Mouse (Mus musculus) CD8-positive naive resting alpha-beta T cell, adult 2 months (primary cell): ENCODE measurements around the gene Mrnip.
A peak's percentile ranks its signal among the peaks of the same experiment; 100 is the strongest.

Experiments
- DNase-seq, 2 experiments: peaks; one replicate each; pipeline ENCODE4 v3.0.0; 2022; ENCODE audit warnings: low read depth in 2 of 2, low spot score in 2 of 2

Gene Mrnip

DNA sequence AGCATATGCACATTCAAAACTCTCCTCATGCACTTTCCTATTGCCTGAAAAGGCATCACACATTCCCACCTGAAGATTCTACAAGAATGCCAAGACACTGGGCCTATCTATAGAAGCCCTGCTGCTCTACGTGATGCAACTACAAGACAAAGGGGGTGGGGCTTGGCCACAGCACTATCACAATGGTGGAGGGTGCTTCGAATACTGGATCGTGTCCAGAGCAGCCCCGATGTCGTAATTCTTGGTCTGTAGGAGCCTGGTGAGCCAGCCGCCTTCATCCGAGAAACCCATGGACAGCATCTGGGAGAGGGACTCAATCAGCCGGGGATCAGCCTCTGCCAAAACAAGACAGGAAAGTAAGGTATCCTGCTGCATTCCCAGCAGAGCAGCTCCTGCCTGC is 26.4 kb downstream of the Mrnip start:
- DNase-seq: no peak

DNA sequence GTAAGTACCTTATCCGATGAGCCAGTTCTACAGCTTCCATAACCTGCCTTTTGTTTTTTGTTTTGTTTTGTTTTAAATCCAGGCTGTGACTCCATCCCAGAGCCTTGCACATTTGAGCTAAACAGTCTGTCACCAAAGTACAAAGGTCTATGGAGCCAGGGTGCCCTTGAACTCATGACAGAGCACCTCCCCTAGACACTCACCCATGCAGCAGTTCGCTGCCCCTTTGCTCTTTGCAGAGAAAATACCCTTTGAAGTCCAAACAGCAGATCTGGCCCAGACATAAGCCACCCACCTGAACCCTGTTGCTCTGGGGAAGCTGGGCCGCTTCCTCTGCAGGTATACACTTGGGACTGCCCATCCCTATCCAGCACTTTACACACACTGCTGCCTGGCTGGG is 27.3 kb downstream of the Mrnip start:
- DNase-seq: no peak

DNA sequence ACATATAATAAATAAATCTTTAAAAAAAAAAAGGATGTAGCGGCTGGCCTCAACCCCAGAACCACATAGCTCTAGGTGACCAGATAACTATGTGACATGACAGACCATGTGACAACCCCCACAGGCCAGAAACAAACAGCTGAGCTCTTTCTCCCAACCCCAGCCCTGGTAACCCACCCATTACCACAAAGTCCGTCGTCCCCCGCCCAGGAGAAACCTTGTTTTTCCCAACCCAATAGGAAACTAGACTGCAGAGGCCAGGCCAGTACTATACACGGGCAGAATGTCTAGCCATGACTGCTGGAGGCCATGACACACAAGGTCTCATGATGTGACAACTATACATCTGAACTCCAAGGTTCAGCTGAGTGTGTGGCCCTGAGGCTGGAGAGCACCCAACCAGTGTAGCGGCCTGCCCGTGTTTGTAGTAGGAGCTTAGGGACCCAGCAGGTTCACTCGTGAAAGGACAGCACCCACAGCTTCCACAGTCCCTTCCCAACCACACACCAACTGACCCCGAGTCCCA is 29.1 kb downstream of the Mrnip start:
- DNase-seq: no peak

DNA sequence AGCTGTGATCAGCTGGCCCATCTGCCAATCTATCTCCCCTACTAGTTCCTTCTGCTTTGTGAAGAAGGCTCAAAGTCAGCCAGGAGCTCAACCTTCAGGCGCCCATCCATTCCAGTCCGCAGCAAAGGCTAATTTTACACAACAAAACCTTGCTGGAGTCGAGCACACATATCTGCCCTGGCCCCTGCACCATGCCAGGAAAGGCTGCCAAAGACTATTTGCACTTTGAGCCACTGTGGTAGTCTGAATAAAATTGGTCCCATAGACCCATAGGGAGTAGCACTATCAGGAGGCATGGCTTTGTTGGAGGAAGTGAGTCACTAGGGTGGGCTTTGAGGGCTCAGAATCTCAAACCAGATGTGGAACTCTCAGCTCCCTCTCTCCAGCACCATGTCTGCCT is 31.2 kb downstream of the Mrnip start:
- no peak for DNase-seq

DNA sequence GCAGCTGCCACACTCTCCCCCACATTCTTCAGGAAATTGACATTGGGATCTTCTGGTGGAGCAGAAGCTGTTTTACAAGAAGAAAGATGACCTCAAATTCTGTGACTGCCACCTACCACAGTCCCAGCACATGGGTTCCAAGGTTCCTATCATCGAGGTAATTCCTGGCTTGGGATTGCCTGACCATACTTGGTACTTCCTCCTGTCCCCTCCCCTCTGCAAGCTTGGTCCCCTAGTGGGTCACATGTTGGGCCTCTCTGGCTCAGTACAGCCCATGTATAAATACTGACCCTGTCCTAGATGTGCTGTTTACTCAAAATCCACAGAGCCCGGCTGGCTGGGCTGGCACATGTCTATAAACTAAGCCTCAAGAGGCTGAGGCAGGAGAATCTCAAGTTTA is 31.8 kb downstream of the Mrnip start:
- DNase-seq: no peak

DNA sequence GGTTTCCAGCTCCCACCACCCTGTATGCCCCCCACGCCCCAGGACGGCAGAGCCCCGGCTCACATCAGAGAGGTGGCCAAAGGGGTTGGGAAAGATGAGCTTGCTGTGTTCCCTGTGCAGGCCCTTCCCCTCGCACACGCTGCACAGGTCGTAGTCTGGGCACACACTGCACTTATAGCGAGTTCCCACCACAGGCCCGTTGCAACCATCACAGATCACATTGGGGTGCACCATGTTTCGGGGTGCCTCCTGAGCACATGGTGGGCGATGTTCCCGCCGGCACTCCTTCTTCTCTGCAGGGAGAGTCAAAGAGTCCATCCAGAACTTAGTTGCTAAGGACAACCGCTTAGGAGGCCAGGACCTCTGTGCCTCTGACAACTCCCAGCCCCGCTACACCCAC is 33.1 kb downstream of the Mrnip start:
- DNase-seq: no peak

DNA sequence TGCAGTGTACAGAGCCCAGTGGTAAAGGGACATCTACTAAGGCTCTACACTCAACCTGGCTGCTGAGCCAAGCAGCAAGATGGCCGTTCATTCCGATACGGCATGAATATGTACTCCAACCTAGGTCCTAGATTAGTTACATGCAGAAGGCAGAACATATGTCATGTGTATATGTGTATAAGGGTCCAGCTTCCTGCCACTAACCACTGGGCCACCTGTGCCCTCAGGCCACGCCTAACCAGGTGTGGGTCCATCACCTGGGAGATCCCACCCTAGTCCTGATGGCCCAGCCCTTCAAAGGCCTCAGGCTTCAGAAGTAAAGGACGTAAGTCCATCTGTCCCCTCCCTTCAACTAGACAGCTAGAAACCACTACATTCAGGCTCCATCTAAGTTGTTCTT is 33.8 kb downstream of the Mrnip start:
- DNase-seq: no peak

DNA sequence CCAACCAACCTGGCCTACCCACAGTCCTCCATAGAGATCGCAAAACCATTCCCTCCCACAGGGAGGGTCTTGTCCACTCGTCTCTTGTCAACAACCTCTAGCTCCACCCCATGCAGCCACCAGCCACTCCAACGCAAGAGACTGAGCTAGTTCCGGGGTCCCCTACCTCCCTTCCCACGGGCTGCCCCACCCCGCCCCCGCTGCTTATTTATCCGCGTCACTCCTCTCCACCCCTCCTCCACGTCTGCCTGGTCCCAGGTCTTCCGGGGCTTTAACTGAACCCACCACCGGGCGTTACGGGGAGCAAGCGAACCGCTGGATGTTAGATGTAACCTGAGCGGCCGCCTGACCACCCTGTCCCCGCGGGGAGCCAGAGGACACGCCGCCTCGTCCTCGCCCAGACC is 35.9 kb downstream of the Mrnip start:
- peak; percentile 84 to 92 for DNase-seq

DNA sequence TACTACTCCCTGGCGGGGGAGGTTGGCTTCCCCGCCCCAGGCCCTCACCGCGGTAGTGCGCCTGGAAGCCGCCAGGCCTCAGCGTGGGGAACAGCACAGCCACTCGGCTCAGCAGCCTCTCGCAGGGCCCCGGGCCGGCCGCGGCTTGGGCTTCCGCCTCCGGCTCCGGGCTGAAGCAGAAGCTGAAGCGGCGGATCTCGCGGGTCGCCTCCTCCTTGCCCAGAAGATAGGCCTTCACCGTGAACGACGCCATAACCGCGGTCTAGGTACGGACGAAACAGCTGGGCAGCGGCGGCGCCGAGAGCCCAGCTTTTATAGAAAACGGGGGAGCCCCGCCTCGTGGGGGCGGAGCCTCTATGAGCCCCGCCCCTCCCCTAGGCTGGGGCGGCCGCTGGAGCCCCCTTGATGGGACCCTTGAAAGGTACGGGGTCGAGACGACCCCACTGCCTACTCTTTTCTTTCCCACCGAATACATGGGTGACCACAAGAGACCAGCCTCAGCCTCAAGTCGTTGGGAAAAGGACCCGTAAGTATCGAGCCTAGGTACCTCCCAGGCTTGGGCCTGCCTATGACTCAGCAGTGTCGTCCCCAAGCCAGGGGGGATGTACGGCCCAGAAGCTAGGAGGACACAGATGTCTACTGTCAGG is 36.4 kb downstream of the Mrnip start, which contains the start of the genes Sqstm1 and Mgat4b:
Sqstm1 (minus strand) TSS at position 323 of the 647 bp plus-strand sequence.
Mgat4b (plus strand) TSS at position 386 of the 647 bp plus-strand sequence.
- DNase-seq: peak; percentile 79 to 84

DNA sequence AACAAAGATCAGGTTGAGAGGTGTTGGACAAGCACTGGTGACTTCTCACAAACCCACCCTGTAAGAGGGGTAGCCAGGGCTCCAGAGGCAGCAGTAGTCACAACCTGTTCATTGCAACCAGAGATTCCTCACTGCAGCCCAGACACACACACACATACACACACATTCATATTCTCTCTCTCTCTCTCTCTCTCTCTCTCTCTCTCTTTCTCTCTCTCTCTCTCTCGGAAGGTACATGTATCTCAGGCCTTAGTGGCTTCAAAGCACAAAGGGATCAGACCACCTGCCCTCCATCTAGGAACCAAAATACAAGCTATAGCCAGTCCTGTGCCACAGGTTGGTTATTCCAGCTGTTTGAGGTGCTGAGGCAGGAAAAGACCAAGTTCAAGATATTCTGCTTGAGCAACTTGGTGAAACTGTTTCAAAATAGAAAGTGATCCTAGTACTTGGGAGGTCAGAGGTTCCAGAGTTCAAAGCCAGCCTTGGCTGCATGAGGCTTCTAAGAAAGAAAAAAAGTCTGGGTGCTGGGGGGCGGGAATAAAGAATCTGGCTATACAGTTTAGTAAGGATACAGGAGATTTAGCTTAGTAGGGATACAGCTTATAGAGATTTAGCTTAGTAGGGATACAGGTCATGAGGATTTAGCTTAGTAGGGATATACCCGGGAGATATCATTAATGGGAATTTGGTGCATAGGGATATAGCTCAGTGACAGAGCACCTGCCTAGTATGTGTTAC is 37.2 kb downstream of the Mrnip start:
- no peak for DNase-seq

DNA sequence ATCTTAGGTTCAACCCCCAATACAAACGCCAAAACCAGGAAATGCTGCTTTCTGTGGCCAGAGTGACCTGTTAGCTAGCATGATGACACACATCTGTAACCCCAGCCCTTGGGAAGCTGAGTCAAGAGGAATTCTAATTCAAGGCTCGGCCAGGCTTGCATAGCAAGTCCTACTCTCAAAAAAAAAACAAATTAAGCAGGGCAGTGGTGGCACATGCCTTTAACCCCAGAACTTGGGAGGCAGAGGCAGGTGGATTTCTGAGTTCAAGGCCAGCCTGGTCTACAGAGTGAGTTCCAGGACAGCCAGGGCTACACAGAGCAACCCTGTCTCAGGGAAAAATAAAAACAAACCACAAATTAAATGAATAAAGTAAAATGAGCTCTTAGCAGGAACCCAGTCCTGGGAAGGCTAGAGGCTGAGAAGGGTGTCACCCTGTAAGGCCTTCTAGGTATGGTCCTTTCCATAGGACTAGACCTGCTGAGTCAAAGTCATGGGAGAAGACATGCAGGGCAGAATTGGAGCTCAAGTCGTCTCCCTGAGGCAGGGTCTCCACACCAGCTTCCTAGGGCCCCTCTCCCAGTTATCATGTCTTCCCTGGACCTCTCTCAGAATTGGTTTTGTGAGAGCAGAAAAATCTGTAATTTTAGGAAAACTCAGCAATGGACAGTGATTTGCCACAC is 38.0 kb downstream of the Mrnip start:
- no peak for DNase-seq

DNA sequence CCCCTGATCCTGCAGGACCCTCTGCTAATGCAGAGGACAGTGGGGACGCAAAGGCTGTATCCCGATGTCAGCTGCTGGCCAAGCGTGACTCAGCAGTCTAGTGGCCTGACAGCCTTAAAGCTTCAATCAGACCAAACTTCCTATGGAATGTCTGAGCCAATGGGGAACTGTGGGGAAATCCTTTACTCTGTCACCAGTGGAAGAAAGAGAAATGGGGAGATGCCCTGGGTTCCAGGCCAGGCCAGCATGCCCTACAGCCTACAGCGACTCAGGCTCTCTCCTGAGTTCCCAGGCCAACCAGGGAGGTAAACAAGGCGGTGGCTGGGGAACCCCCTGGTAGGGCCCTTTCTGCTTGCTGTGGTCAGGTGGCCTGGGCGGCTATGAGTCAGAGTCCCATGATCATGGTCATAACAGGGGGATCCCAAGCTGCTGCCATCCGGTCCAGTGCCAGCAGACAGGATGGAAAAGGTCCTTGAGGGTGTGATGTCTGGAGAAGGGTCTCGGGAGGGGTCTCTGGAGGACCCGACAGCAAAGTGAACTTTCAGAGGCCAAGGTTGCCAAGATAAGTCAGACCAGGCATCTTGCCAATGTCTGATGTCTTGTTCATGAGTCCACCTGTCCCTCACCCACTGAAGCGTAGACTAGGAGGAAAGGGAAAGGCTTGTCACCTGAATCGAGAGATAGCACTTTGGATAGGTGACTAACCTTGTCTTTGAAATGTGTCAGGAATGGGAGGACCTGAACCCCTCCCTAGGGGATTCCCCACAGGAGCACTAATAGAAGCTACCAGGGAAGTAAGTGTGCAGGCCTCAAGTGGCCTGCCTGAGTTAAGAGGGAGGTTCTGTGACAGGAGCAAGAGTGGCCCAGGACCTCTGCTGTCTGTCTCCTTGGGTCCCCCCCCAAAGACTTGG is 38.9 kb downstream of the Mrnip start:
- DNase-seq: no peak

DNA sequence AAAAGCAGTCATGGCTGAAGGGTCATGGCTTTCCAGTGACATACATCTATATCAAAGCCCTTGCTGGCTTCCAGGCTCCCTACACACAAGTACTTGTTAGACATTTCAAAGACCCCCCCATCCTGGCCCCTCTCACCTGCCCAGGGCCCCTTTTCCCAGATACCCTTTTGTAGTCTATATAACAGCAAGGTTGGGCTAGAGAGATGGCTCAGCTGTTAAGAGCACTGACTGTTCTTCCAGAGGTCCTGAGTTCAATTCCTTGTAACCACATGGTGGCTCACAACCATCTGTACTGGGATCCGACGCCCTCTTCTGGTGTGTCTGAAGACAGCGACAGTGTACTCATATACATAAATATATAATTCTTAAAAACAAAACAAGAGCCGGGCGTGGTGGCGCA is 40.4 kb downstream of the Mrnip start:
- DNase-seq: no peak

DNA sequence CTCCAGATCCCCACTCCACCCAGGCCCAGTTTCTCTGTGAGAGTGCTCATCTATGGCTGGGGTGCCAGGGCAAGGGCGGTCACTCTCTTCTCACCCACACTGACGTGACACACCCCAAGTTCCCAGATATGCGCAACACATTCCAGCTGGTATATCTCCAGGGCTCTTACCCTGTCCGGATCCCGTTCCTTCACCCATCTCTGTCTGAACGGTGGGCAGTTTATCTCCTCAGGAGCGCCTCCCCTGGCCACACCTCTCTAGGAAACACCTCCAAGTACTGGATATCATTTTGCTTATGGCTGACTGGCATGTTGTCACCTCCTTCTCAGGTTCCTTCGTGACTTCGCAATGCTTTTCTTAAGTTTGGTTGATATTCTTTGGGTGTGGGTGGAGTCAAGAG is 41.4 kb downstream of the Mrnip start:
- DNase-seq: no peak

DNA sequence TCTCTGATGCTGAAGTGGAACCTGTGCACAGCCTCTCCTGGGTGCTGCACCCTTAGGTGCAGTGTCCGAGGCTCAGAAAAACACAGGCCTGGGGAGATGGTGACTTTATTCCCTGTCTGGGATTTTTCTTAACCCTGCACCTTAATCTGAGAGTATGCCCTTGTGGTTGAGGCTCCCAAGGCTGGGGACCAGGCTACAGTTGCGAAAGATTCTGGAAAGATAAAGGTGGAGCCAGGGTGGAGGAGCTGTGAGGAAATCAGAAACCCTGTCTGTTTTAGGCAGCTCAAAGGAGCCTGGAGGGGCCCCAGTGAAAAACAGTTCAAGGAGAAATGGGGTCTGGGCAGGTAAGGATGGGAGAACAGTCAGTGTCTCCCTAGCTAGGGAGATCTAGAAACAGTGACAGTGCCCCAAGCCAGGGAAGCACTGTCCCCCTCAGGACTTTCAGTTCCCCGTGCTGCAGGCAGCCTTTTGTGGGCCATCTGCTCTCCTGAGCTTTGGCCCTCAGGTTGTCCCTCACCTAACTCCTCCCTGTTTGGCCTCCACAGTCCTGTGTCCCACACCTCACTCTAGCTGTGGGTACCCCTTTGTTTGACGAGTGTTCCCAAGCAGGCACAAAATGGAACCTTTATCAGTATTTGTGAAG is 42.6 kb downstream of the Mrnip start:
- no peak for DNase-seq

DNA sequence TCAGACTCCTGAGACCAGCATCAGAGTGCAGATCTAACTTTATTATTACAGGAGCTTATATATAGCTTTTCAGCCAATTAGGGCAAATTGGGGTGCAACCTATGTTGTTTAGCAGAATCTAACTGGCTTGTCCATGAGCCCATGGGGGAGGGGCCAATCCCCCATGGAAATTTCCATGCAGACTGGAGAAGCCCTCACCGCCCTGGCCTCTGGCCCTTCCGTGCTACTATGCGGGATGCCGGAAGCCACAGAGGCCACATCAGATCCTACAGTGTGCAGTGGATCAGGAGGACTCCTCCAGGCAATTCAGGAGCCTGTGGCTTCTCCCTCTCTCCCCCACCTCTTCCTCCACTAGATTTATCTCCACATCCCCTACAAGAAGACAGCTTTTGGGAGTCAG is 43.6 kb downstream of the Mrnip start:
- DNase-seq: no peak

DNA sequence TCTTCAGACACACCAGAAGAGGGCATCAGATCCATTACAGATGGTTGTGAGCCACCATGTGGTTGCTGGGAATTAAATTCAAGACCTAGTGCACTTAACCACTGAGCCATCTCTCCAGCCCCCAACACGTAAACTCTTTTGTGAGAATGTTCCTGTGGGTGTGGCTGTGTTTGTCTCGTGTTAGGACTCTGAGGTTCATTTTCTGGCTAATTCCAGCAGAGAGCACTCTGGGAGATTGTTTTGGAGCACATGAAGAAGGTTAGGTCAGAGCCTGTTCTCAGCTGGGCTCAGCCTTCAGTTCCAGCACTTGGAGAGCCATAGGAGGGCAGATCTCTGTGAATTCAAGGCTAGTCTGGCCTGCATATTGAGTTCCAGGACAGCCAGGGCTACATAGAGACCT is 45.6 kb downstream of the Mrnip start:
- no peak for DNase-seq

DNA sequence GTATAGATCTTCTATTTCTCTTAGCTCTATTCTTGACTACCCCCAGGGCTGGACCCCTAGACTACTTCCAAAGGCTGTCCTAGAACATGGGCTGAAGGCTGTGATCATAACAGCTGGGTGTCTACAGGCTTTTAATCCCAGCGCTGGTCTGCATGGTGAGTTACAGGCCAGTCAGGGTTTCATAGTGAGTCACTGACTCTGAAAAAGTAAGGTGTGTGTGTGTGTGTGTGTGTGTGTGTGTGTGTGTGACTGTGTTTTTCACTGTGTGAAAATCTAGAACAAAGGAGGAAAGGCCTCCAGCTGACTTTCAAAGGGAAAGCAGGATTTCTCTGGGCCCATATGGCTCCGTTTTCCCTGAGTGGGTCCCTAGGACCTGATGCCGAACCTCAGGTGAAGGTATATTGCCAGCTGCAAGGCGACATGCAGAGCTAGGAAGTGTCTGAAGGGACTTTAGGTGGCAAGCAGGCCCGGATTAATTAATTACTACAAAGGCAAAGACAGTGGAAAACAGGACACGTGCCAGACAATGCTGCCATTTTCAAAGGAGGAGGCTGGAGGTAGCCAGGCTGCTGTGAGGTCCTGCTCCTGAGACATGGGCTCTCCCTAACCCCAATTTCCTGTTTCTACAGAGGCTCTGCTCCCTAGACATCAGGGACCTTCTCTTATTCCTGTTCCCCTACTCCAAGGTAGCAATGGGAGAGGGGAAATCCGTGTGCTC is 48.5 kb downstream of the Mrnip start:
- no peak for DNase-seq

DNA sequence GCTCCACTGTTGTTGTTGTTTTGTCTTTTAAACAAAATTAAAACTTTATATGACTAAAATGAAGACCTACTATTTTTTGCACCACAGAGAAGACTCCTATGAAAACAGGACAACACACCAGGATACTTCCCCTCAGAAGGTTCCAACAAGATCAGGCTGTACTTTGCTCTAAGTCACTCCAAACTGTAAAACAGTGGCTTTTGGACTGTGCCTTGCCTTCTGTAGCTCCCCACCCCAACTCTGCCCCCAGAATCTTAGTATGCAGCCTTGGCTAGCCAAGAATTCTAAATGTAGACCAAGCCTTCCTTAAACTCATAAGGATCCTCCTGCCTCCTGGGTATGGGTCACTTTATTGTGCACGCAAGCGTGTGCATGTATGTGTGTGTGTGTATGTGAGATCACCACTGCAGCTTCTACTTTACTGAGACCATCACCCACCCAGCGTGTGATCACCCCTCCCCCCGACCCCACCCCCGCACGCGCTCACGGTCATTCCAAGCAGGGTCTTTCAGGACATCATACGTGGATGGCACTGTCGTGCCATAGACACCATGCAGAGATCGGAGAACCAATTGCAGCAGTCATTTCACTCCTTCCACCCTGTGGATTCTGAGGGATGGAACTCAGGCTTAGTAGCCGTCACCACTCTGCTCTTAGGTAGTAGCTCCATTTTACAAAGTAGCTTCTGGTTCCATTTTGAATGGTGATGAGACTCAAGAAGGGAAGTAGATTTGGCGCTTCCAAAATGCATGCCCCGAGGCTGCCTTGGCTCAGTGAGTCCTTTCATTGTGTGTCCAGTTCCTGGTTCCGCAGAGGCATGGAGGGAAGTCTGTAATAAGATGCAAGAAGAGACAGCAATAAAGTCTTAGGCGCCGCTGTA is 49.8 kb downstream of the Mrnip start:
- DNase-seq: no peak
